Mouse (Mus musculus) C2C12 (cell line): ENCODE measurements around the gene Gm49353. TPM values are rescaled to one million over a fixed set of nuclear protein-coding genes. Genes with fewer than 3 reads are reported as not detected.

Experiments used
- H3K27me3 ChIP-seq: one replicate; pipeline ENCODE4 v1.6.1; 2011; ENCODE audit not compliant: control insufficient read depth, insufficient read depth, insufficient read length
- H3K36me3 ChIP-seq: one replicate; pipeline ENCODE4 v1.6.1; 2011; ENCODE audit not compliant: control insufficient read depth, insufficient read depth
- H3K4me3 ChIP-seq: one replicate; pipeline ENCODE4 v1.5.1; 2011; ENCODE audit warnings: mild to moderate bottlenecking, control low read depth; ENCODE audit not compliant: poor library complexity, insufficient read depth, severe bottlenecking
- H3K79me2 ChIP-seq: one replicate; pipeline ENCODE4 v1.6.1; 2011; ENCODE audit not compliant: control insufficient read depth, insufficient read depth
- H3K79me3 ChIP-seq: one replicate; pipeline ENCODE4 v1.6.1; 2011; ENCODE audit warnings: low read depth, control low read depth
- H3ac ChIP-seq: one replicate; pipeline ENCODE3; 2011; ENCODE audit warnings: low read depth; ENCODE audit not compliant: control insufficient read depth, insufficient read length
- CEBPB ChIP-seq: IDR thresholded peaks from one replicate; pipeline ENCODE4 v1.6.1; 2011; ENCODE audit warnings: low read depth, mild to moderate bottlenecking, control low read depth, moderate library complexity
- CTCF ChIP-seq: IDR thresholded peaks from one replicate; pipeline ENCODE4 v1.5.1; 2011; ENCODE audit not compliant: control insufficient read depth, insufficient read depth, insufficient read length
- FOSL1 ChIP-seq: IDR thresholded peaks from one replicate; pipeline ENCODE4 v1.8.0; 2011; ENCODE audit warnings: mild to moderate bottlenecking, low read length; ENCODE audit not compliant: poor library complexity, insufficient read depth, severe bottlenecking
- MAX ChIP-seq: IDR thresholded peaks from one replicate; pipeline ENCODE4 v1.6.1; 2011; ENCODE audit warnings: mild to moderate bottlenecking, control low read depth
- MYOD1 ChIP-seq: IDR thresholded peaks from one replicate; pipeline ENCODE4 v1.6.1; 2011; ENCODE audit warnings: low read depth; ENCODE audit not compliant: control insufficient read depth, insufficient read length
- MYOG ChIP-seq: IDR thresholded peaks from one replicate; pipeline ENCODE4 v1.6.1; 2011; ENCODE audit not compliant: control insufficient read depth, insufficient read length; ENCODE audit errors: extremely low read depth
- USF1 ChIP-seq: IDR thresholded peaks from one replicate; pipeline ENCODE4 v1.6.1; 2011; ENCODE audit warnings: low read depth, mild to moderate bottlenecking, control low read depth, moderate library complexity
- polyA plus RNA-seq: library from polyadenylated mRNA; unstranded; fragments of >200 nt; fragmentation: generic; extraction: Trizol; gene quantifications from one replicate; pipeline ENCODE4 v1.2.1, GENCODE M21; 2012; ENCODE audit warnings: missing spikeins

Gene Gm49353
- polyA plus RNA-seq, 1 experiment, result 0.14 TPM

GRCm38 (mm10) chr10:29217451-29217850, 18.7 kb downstream of the Gm49353 start:
- Histone ChIP-seq H3K36me3 (peaks cover 6% of the 10 kb centered on the region), H3K79me3 (no peaks in the 10 kb centered on the region), H3K27me3 (no peaks in the 10 kb centered on the region), H3K79me2 (no peaks in the 10 kb centered on the region), H3ac (no peak overlapping the region), H3K4me3 (no peak overlapping the region)
- no peak for TF ChIP-seq MYOD1
- TF ChIP-seq CEBPB, result no peak
- TF ChIP-seq USF1, result no peak
- no peak for TF ChIP-seq CTCF
- no peak for TF ChIP-seq MAX
- TF ChIP-seq FOSL1, result no peak
- TF ChIP-seq MYOG, result no peak

- Histone ChIP-seq H3ac (no peak overlapping the region), H3K4me3 (no peak overlapping the region)
- TF ChIP-seq FOSL1 (no peak), CEBPB (peak; percentile 28)
Measured at GRCm38 (mm10) chr10:29225329-29225728, 26.6 kb downstream of the Gm49353 start.

GRCm38 (mm10) chr10:29231208-29231607, 32.5 kb downstream of the Gm49353 start:
- H3K4me3 ChIP-seq, result no peak overlapping the region
- H3K27me3 ChIP-seq, result no peaks in the 10 kb centered on the region
- H3ac ChIP-seq, result no peak overlapping the region
- TF ChIP-seq CTCF (no peak), FOSL1 (no peak), USF1 (no peak), CEBPB (no peak), MYOD1 (no peak), MAX (no peak), MYOG (no peak)
- H3K79me3 ChIP-seq, result no peaks in the 10 kb centered on the region
- H3K36me3 ChIP-seq, result no peaks in the 10 kb centered on the region
- no peaks in the 10 kb centered on the region for H3K79me2 ChIP-seq

More at GRCm38 (mm10) chr10:29225329-29225728, 26.6 kb downstream of the Gm49353 start:
- no peaks in the 10 kb centered on the region for H3K79me2 ChIP-seq
- no peaks in the 10 kb centered on the region for H3K79me3 ChIP-seq
- no peaks in the 10 kb centered on the region for H3K27me3 ChIP-seq
- peaks cover 31% of the 10 kb centered on the region for H3K36me3 ChIP-seq

Other genes starting within 250 kb of the Gm49353 start
- not detected for gene 2310057J18Rik, start 212.7 kb upstream of the Gm49353 start, polyA plus RNA-seq
- gene Soga3, start 55.1 kb upstream of the Gm49353 start, polyA plus RNA-seq, result 2.8 TPM
- 1.0 TPM for gene 9330159F19Rik, start 12.7 kb downstream of the Gm49353 start, polyA plus RNA-seq
- gene Echdc1, start 114.2 kb downstream of the Gm49353 start, polyA plus RNA-seq, result 6.8 TPM
- gene Rnf146, start 163.5 kb downstream of the Gm49353 start, polyA plus RNA-seq, result 15.9 TPM